9 mouse cellular contexts compared by ENCODE assay signal in genomic region chr14:20595781-20596180, GRCm38 (mm10). TPM values are rescaled to one million over a fixed set of nuclear protein-coding genes. Genes with fewer than 3 reads are reported as not detected.
DNase-seq lines count a peak whose midpoint lies in the region; ATAC-seq and TF ChIP-seq lines count a peak whose summit lies in the region.
"Had no signal": no experiment of that assay in that cellular context is flagged by ENCODE, and none has a peak within 500 bp of the region (broad histone marks: within the 10 kb centered on the region; RNA-seq: fewer than 3 reads in every experiment).

No protein-coding gene starts in this region.

- no peaks in the 10 kb centered on the region for H3K27me3 ChIP-seq in forebrain, embryonic 14.5 days (replicated peaks; ENCODE audit: control insufficient read depth, insufficient read depth, low read length)
- H3K27me3 ChIP-seq in kidney, adult 2 months (replicated peaks; ENCODE audit: control insufficient read depth, insufficient read depth, low read length): no peaks in the 10 kb centered on the region
- H3K27me3 ChIP-seq in liver, embryonic 11.5 days (replicated peaks; ENCODE audit: control insufficient read depth, insufficient read depth, low read length): no peaks in the 10 kb centered on the region

- no peak for TF ChIP-seq CTCF in kidney, adult 2 months (conservative IDR thresholded peaks at IDR 0.05; ENCODE audit: insufficient read depth, insufficient read length, low read depth, low read length)

- H3K4me3 ChIP-seq in forebrain, embryonic 14.5 days (ENCODE audit: low read depth, low read length): no peak overlapping the region
- no peak overlapping the region for H3K4me3 ChIP-seq in kidney, adult 2 months (ENCODE audit: insufficient read depth, low read depth, low read length)
- no peak overlapping the region for H3K4me3 ChIP-seq in liver, embryonic 11.5 days (ENCODE audit: low read depth, low read length)
- H3K4me3 ChIP-seq: erythroblast, embryonic 14.5 days had no signal

- ATAC-seq in forebrain, embryonic 14.5 days: no peak
- no peak for ATAC-seq in liver, embryonic 11.5 days (replicated peaks; ENCODE audit: low FRiP score)

- no peak overlapping the region for H3K27ac ChIP-seq in forebrain, embryonic 14.5 days (ENCODE audit: low read depth, low read length)
- H3K27ac ChIP-seq in kidney, adult 2 months (ENCODE audit: insufficient read depth, low read depth, low read length): no peak overlapping the region
- no peak overlapping the region for H3K27ac ChIP-seq in liver, embryonic 11.5 days (ENCODE audit: low read depth, low read length)

- H3K9me3 ChIP-seq in forebrain, embryonic 14.5 days (replicated peaks; ENCODE audit: control insufficient read depth, low read length): no peaks in the 10 kb centered on the region
- H3K9me3 ChIP-seq in liver, embryonic 11.5 days (ENCODE audit: control insufficient read depth, low read length): no peaks in the 10 kb centered on the region

- peak; percentile 78 for DNase-seq in right cerebral cortex, adult 18-20 months
- DNase-seq in right cerebral cortex, postnatal 4 days: no peak
- DNase-seq in forebrain, embryonic 14.5 days (ENCODE audit: low spot score): peak; percentile 17
- DNase-seq in left cerebral cortex, adult 18-20 months (ENCODE audit: low spot score in 2 of 2): peak; percentile 58 to 64
- DNase-seq in testis, postnatal 14 days (ENCODE audit: low spot score): peak; percentile 40
- no peak for DNase-seq in thymus, postnatal 25 days
- DNase-seq in kidney, adult 2 months: no peak
- no peak for DNase-seq in liver, embryonic 11.5 days (ENCODE audit: low spot score)

- no peak for TF ChIP-seq POLR2A in kidney, adult 2 months (IDR thresholded peaks at IDR 0.05; ENCODE audit: low read depth, low read length)

- WGBS in forebrain, embryonic 14.5 days: 6% methylated on average over 3 of the region's 3 CpGs
- WGBS in kidney, adult 2 months: 72% methylated on average over 3 of the region's 3 CpGs
- 72% methylated on average over 3 of the region's 3 CpGs for WGBS in liver, embryonic 11.5 days

- H3K4me2 ChIP-seq in forebrain, embryonic 14.5 days (ENCODE audit: low read length): no peak overlapping the region
- no peak overlapping the region for H3K4me2 ChIP-seq in liver, embryonic 11.5 days

- peaks cover 3% of the 10 kb centered on the region; the same call in 1 of the 2 replicates for H3K4me1 ChIP-seq in forebrain, embryonic 14.5 days (ENCODE audit: control insufficient read depth, insufficient read depth, low read length)
- H3K4me1 ChIP-seq in kidney, adult 2 months (ENCODE audit: control insufficient read depth, insufficient read depth, low read length): no peaks in the 10 kb centered on the region
- H3K4me1 ChIP-seq in liver, embryonic 11.5 days (replicated peaks; ENCODE audit: control insufficient read depth, insufficient read depth, low read length): peaks cover 17% of the 10 kb centered on the region

- no peaks in the 10 kb centered on the region for H3K36me3 ChIP-seq in forebrain, embryonic 14.5 days (ENCODE audit: control insufficient read depth, insufficient read depth, low read length)
- H3K36me3 ChIP-seq in kidney, adult 2 months (ENCODE audit: control insufficient read depth, insufficient read depth, low read length): no peaks in the 10 kb centered on the region
- H3K36me3 ChIP-seq in liver, embryonic 11.5 days (ENCODE audit: control insufficient read depth, insufficient read depth, low read length): no peaks in the 10 kb centered on the region

- H3K9ac ChIP-seq in forebrain, embryonic 14.5 days (ENCODE audit: low read length): no peak overlapping the region
- H3K9ac ChIP-seq in liver, embryonic 11.5 days (ENCODE audit: low read depth, low read length): no peak overlapping the region

RNA-seq across cellular contexts. Expression of gene Usp54, which starts 45.1 kb away (rescaled TPM):
- 8.6 and 11.9 TPM in 2 replicates for polyA plus RNA-seq in forebrain, embryonic 14.5 days (2014; fragmentation: Nextera tagmentation; extraction: Ambion mirVana)
- total RNA-seq in left cerebral cortex, adult 18-20 months (2021): 10 to 100 TPM; 39.4 to 44.2 TPM
- polyA plus RNA-seq in kidney, adult 2 months (2012; rRNA removed): 7.9 and 8.5 TPM in 2 replicates
- polyA plus RNA-seq in liver, embryonic 11.5 days (2014; fragmentation: Nextera tagmentation; extraction: Ambion mirVana): 5.8 and 6.0 TPM in 2 replicates

RNA-seq across cellular contexts. Expression of gene Ppp3cb, which starts 49.4 kb away (rescaled TPM):
- polyA plus RNA-seq in forebrain, embryonic 14.5 days (2014; fragmentation: Nextera tagmentation; extraction: Ambion mirVana): 83.5 and 90.2 TPM in 2 replicates
- total RNA-seq in left cerebral cortex, adult 18-20 months (2021): 100 to 1,000 TPM; 282 to 285 TPM
- polyA plus RNA-seq in kidney, adult 2 months (2012; rRNA removed): 9.7 and 13.7 TPM in 2 replicates
- polyA plus RNA-seq in liver, embryonic 11.5 days (2014; fragmentation: Nextera tagmentation; extraction: Ambion mirVana): 41.9 and 42.0 TPM in 2 replicates

Comparison
In these comparisons a context has a peak if more than half of its experiments do, and no peak if none do; other contexts are left out.
1. DNase-seq: peak in right cerebral cortex, adult 18-20 months (single experiment), forebrain, embryonic 14.5 days (single experiment), left cerebral cortex, adult 18-20 months (2 of 2) and testis, postnatal 14 days (single experiment); none in right cerebral cortex, postnatal 4 days (single experiment), thymus, postnatal 25 days (single experiment), kidney, adult 2 months (single experiment) and liver, embryonic 11.5 days (single experiment).